Mouse (Mus musculus) CH12.LX (cell line): ENCODE results near the gene Grid1. TPM values are rescaled to one million over a fixed set of nuclear protein-coding genes. Genes with fewer than 3 reads are reported as not detected.

Experiments used
- DNase-seq: peaks from one replicate; pipeline ENCODE4 v3.0.0-alpha.2; 2013; ENCODE audit errors: extremely low read depth
- H3K27ac ChIP-seq: 2 replicates; pipeline ENCODE4 v1.5.1; 2012; ENCODE audit warnings: low read depth, mild to moderate bottlenecking, control low read depth, moderate library complexity; ENCODE audit not compliant: insufficient read depth
- H3K27me3 ChIP-seq: replicated peaks from 2 replicates; pipeline ENCODE3; 2012; ENCODE audit warnings: inconsistent platforms
- H3K36me3 ChIP-seq, 2 experiments: replicated peaks in 1 of 2; 2 replicates each; pipeline versions ENCODE3 to v1.6.1; 2012; ENCODE audit warnings: inconsistent platforms in 1 of 2, low read length in 1 of 2, mild to moderate bottlenecking in 1 of 2, mixed read lengths in 1 of 2, moderate library complexity in 1 of 2; ENCODE audit not compliant: control insufficient read depth in 1 of 2, insufficient read depth in 1 of 2
- H3K4me1 ChIP-seq, 2 experiments: 2 replicates each; pipeline ENCODE4 v1.6.1; 2012; ENCODE audit warnings: inconsistent platforms in 1 of 2, moderate library complexity in 1 of 2; ENCODE audit not compliant: insufficient read depth in 2 of 2, control insufficient read depth in 1 of 2
- H3K4me2 ChIP-seq: 2 replicates; pipeline ENCODE4 v1.6.1; 2012; ENCODE audit warnings: low read depth, mild to moderate bottlenecking, control low read depth; ENCODE audit not compliant: poor library complexity, insufficient read depth, severe bottlenecking
- H3K4me3 ChIP-seq, 3 experiments: fragments of 150-350 bp in 1 of 3; sonication (generic) in 1 of 3; replicated peaks in 1 of 3; 2 replicates each; pipeline versions ENCODE3 to v1.5.1; 2011 to 2012; ENCODE audit warnings: low read depth in 2 of 3, low read length in 2 of 3, mild to moderate bottlenecking in 2 of 3, moderate library complexity in 2 of 3, control low read depth in 1 of 3, improper control_type of control experiment in 1 of 3, inconsistent platforms in 1 of 3, mixed read lengths in 1 of 3; ENCODE audit not compliant: poor library complexity in 1 of 3
- H3K79me2 ChIP-seq: replicated peaks from 2 replicates; pipeline ENCODE4 v1.6.1; 2012; ENCODE audit warnings: mild to moderate bottlenecking, moderate library complexity; ENCODE audit not compliant: control insufficient read depth, poor library complexity, insufficient read depth, severe bottlenecking; ENCODE audit errors: extremely low read depth
- H3K9ac ChIP-seq: 2 replicates; pipeline ENCODE4 v1.6.1; 2012; ENCODE audit warnings: low read depth, mild to moderate bottlenecking, control low read depth, moderate library complexity; ENCODE audit not compliant: insufficient read depth
- H3K9me3 ChIP-seq: replicated peaks from 2 replicates; pipeline ENCODE3; 2012; ENCODE audit warnings: low read length, inconsistent platforms, mixed read lengths
- CHD2 ChIP-seq: IDR thresholded peaks from 2 replicates; pipeline ENCODE4 v1.6.1; 2011; ENCODE audit warnings: low read length, improper control_type of control experiment
- CTCF ChIP-seq, 2 experiments: IDR thresholded peaks in 1 of 2; conservative IDR thresholded peaks in 1 of 2; 2 replicates each; pipeline ENCODE4 v1.5.1; 2011 to 2012; ENCODE audit warnings: low read depth in 2 of 2, low read length in 2 of 2, improper control_type of control experiment in 1 of 2, inconsistent platforms in 1 of 2, mild to moderate bottlenecking in 1 of 2, moderate library complexity in 1 of 2
- E2F4 ChIP-seq: IDR thresholded peaks from 2 replicates; pipeline ENCODE4 v1.6.1; 2011; ENCODE audit warnings: low read depth, low read length, improper control_type of control experiment; ENCODE audit not compliant: insufficient replicate concordance
- EP300 ChIP-seq: IDR thresholded peaks from 2 replicates; pipeline ENCODE4 v1.6.1; 2011; ENCODE audit warnings: low read length, improper control_type of control experiment
- ETS1 ChIP-seq: conservative IDR thresholded peaks from 2 replicates; pipeline ENCODE4 v1.6.1; 2012; ENCODE audit warnings: low read depth, mild to moderate bottlenecking, inconsistent platforms, low read length, improper control_type of control experiment, moderate library complexity
- GABPA ChIP-seq: IDR thresholded peaks from 2 replicates; pipeline ENCODE4 v1.6.1; 2012; ENCODE audit warnings: low read depth, low read length, improper control_type of control experiment, inconsistent platforms; ENCODE audit not compliant: insufficient replicate concordance
- HCFC1 ChIP-seq: IDR thresholded peaks from 2 replicates; pipeline ENCODE4 v1.6.1; 2012; ENCODE audit warnings: low read depth, mild to moderate bottlenecking, inconsistent platforms, low read length, improper control_type of control experiment
- JUND ChIP-seq: conservative IDR thresholded peaks from 2 replicates; pipeline ENCODE4 v1.6.1; 2011; ENCODE audit warnings: low read depth, low read length, improper control_type of control experiment
- MAFK ChIP-seq: IDR thresholded peaks from 2 replicates; pipeline ENCODE4 v1.6.1; 2011; ENCODE audit warnings: low read length, improper control_type of control experiment; ENCODE audit not compliant: insufficient replicate concordance
- MAX ChIP-seq: IDR thresholded peaks from 2 replicates; pipeline ENCODE4 v1.6.1; 2011; ENCODE audit warnings: low read length, improper control_type of control experiment
- MAZ ChIP-seq: IDR thresholded peaks from 2 replicates; pipeline ENCODE4 v1.6.1; 2012; ENCODE audit warnings: low read depth, mild to moderate bottlenecking, inconsistent platforms, low read length, improper control_type of control experiment, moderate library complexity
- MEF2A ChIP-seq: IDR thresholded peaks from 2 replicates; pipeline ENCODE4 v1.6.1; 2014; ENCODE audit warnings: low read depth, mild to moderate bottlenecking, inconsistent platforms, low read length, improper control_type of control experiment, borderline replicate concordance
- MYC ChIP-seq: IDR thresholded peaks from 2 replicates; pipeline ENCODE4 v1.6.1; 2011; ENCODE audit warnings: low read depth, mild to moderate bottlenecking, improper control_type of control experiment, low read length
- NELFE ChIP-seq: IDR thresholded peaks from 2 replicates; pipeline ENCODE4 v1.6.1; 2011; ENCODE audit warnings: low read depth, low read length, improper control_type of control experiment
- NRF1 ChIP-seq: IDR thresholded peaks from 2 replicates; pipeline ENCODE4 v1.6.1; 2014; ENCODE audit warnings: low read depth, mild to moderate bottlenecking, inconsistent platforms, low read length, improper control_type of control experiment, moderate library complexity
- POLR2AphosphoS2 ChIP-seq: IDR thresholded peaks from 2 replicates; pipeline ENCODE4 v1.6.1; 2011; ENCODE audit warnings: low read depth, low read length, improper control_type of control experiment
- SIN3A ChIP-seq: IDR thresholded peaks from 2 replicates; pipeline ENCODE4 v1.6.1; 2012; ENCODE audit warnings: low read length, improper control_type of control experiment, inconsistent platforms
- SMC3 ChIP-seq: IDR thresholded peaks from 2 replicates; pipeline ENCODE4 v1.6.1; 2011; ENCODE audit warnings: low read depth, low read length, improper control_type of control experiment
- TCF12 ChIP-seq: IDR thresholded peaks from 2 replicates; pipeline ENCODE4 v1.6.1; 2014; ENCODE audit warnings: low read depth, mild to moderate bottlenecking, inconsistent platforms, low read length, improper control_type of control experiment
- USF1 ChIP-seq: IDR thresholded peaks from 2 replicates; pipeline ENCODE4 v1.6.1; 2014; ENCODE audit warnings: low read depth, mild to moderate bottlenecking, inconsistent platforms, low read length, improper control_type of control experiment
- USF2 ChIP-seq: conservative IDR thresholded peaks from 2 replicates; pipeline ENCODE4 v1.6.1; 2011; ENCODE audit warnings: low read depth, low read length, improper control_type of control experiment
- dilution Hi-C: fragments of 300-500 bp; cut with MboI; formaldehyde crosslinking; loops from 2 replicates; pipeline ENCODE4 v1.14.3; 2020; ENCODE audit warnings: low sequenced_read_pairs; ENCODE audit not compliant: extremely low pct_unique_long_range_greater_than_20kb, extremely low pct_ligation_motif_present
- in situ Hi-C: fragments of 300-500 bp; cut with MboI; formaldehyde crosslinking; loops from 3 replicates; pipeline ENCODE4 v1.14.3; 2019; ENCODE audit warnings: low sequenced_read_pairs, low pct_ligation_motif_present, low pct_unique_long_range_greater_than_20kb, mixed read lengths
- polyA plus RNA-seq: library from polyadenylated mRNA; unstranded; fragments of >175 nt; gene quantifications from 2 replicates; pipeline ENCODE4 v1.2.1, GENCODE M21; 2012; ENCODE audit warnings: low read depth; ENCODE audit not compliant: insufficient read length
- total RNA-seq, 2 experiments: library from RNA; depleted of rRNA; stranded (reverse); fragments of 300-350 nt in 1 of 2; fragments of >200 nt in 1 of 2; gene quantifications; 2 replicates each; pipeline ENCODE4 v1.2.3; 2012 to 2014

Grid1 gene
- total RNA-seq (2012; rRNA removed) (not detected in 2 replicates), total RNA-seq (2014; rRNA removed) (not detected in 2 replicates), polyA plus RNA-seq (not detected in 2 replicates)

- no peak within 1 kb of the TSS for H3K9ac ChIP-seq
- no peak for DNase-seq
Observed at GRCm38 (mm10) chr14:34819919-34820652, at the start of gene Grid1. Gene Grid1 (plus strand): TSS chr14:34820108.

GRCm38 (mm10) chr14:34770467-34770866 lies 49.4 kb upstream of the Grid1 start:
- Histone ChIP-seq H3K27ac (no peak overlapping the region), H3K4me2 (no peak overlapping the region), H3K9me3 (peaks cover 3% of the 10 kb centered on the region), H3K27me3 (no peaks in the 10 kb centered on the region), H3K36me3 (no peaks in the 10 kb centered on the region), H3K4me3 (no peak overlapping the region), H3K4me1 (peaks cover 5 to 6% of the 10 kb centered on the region in 2 experiments), H3K9ac (no peak overlapping the region), H3K79me2 (no peaks in the 10 kb centered on the region)
- dilution Hi-C loops (loop anchor here (25.0 kb wide), 1 partner anchor 158 kb away; the partner anchor contains the start of gene Opn4), in situ Hi-C loops (loop anchor here (5.0 to 25.0 kb wide), 2 partner anchors 148 to 333 kb away; no protein-coding TSS in a partner anchor)
- no peak for TF ChIP-seq USF2
- TF ChIP-seq E2F4 = no peak
- no peak for TF ChIP-seq MAFK
- DNase-seq = no peak

More at GRCm38 (mm10) chr14:34819919-34820652, at the start of gene Grid1:
- H3K36me3 ChIP-seq = no peaks in the 10 kb centered on the region
- in situ Hi-C loops (loop anchor here (10.0 kb wide), 1 partner anchor 275 kb away; no protein-coding TSS in a partner anchor), dilution Hi-C loops (no loop called here)
- H3K27ac ChIP-seq = no peak within 1 kb of the TSS
- H3K27me3 ChIP-seq = peaks cover 5% of the 10 kb centered on the region
- H3K79me2 ChIP-seq = no peaks in the 10 kb centered on the region
- TF ChIP-seq SIN3A (no peak), NRF1 (no peak)
- TF ChIP-seq, all 38 proteins: peak for 0
- Histone ChIP-seq H3K4me1 (no peaks in the 10 kb centered on the region), H3K4me2 (no peak within 1 kb of the TSS), H3K9me3 (peaks cover 18% of the 10 kb centered on the region), H3K4me3 (no peak within 1 kb of the TSS)

DNA sequence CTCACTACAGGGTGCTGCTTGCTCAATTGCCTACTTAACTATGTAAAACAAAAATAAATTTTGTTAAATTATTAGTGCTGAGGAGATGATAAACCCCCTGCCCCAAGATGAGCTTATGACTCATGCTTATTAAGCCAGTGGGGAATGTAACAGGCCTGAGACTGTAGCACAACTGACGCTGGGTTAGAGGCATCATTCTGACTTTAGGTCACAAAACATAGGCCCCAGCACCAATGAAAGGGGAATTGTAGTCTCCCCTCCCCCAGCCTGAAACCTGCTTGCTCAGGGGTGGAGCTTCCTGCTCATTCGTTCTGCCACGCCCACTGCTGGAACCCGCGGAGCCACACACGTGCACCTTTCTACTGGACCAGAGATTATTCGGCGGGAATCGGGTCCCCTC lies 48.3 kb upstream of the Grid1 start:
- no peak for DNase-seq
- Histone ChIP-seq H3K27me3 (no peaks in the 10 kb centered on the region), H3K27ac (no peak overlapping the region), H3K4me3 (no peak overlapping the region), H3K4me1 (peaks cover 5 to 6% of the 10 kb centered on the region in 2 experiments), H3K79me2 (no peaks in the 10 kb centered on the region), H3K9me3 (peaks cover 9% of the 10 kb centered on the region), H3K9ac (no peak overlapping the region), H3K36me3 (no peaks in the 10 kb centered on the region), H3K4me2 (no peak overlapping the region)
- dilution Hi-C loops = loop anchor here (25.0 kb wide), 1 partner anchor 159 kb away; the partner anchor contains the start of gene Opn4
- no peak for TF ChIP-seq SMC3
- TF ChIP-seq EP300 = no peak
- TF ChIP-seq MAZ = no peak
- no peak for TF ChIP-seq MEF2A
- TF ChIP-seq MAX = no peak
- no peak for TF ChIP-seq MYC
- no peak for TF ChIP-seq GABPA
- TF ChIP-seq SIN3A = no peak
- no peak for TF ChIP-seq ETS1
- TF ChIP-seq NRF1 = no peak
- TF ChIP-seq TCF12 = no peak
- TF ChIP-seq CHD2 = no peak
- no peak for TF ChIP-seq USF2
- no peak for TF ChIP-seq NELFE
- no peak for TF ChIP-seq POLR2AphosphoS2
- TF ChIP-seq HCFC1 = no peak
- TF ChIP-seq USF1 = no peak
- no peak for TF ChIP-seq CTCF (conservative IDR thresholded peaks at IDR 0.05 in 1 of 2, IDR thresholded peaks at IDR 0.05 in 1 of 2; ENCODE audit: low read depth in 2 of 2, low read length in 2 of 2)
- no peak for TF ChIP-seq JUND
- in situ Hi-C loops = loop anchor here (5.0 to 25.0 kb wide), 2 partner anchors 149 to 334 kb away; no protein-coding TSS in a partner anchor
